Mouse (Mus musculus) liver, embryonic 14 days (tissue): Measurements from ENCODE around the gene Olfr741. TPM values are rescaled to one million over a fixed set of nuclear protein-coding genes. Genes with fewer than 3 reads are reported as not detected.

Experiments used
- polyA plus RNA-seq: library from polyadenylated mRNA; depleted of rRNA; stranded (reverse); fragments of >200 nt; gene quantifications from 2 replicates; pipeline ENCODE4 v1.2.3, GENCODE M21; 2012; rRNA removed

Olfr741 gene
- not detected in 2 replicates for polyA plus RNA-seq

DNA sequence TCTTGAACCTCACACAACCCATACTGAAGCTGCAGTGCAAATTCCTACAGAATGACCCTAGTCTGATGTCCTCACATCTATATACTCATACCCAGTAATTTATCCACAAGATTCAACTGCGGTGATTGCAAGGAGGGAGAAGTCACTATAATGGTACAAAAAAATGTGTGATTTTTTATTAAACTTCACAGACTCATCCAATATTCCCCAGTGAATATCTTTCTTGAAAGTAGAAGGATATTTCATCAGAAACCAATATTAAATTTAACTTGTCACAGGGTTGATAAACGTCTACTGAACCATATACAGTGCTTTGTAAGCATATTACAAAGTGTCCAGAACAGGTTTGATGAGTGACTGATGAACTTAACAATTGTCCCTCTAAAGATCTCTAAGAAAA is at the start of gene Olfr741:
Olfr741 (plus strand) TSS at position 301 of the 400 bp plus-strand sequence.

GRCm38 (mm10) chr14:50445245-50445644 is 27.3 kb upstream of the Olfr741 start, which contains the start of gene Olfr740:
Gene Olfr740, plus strand, starts transcription at chr14:50445545.

DNA sequence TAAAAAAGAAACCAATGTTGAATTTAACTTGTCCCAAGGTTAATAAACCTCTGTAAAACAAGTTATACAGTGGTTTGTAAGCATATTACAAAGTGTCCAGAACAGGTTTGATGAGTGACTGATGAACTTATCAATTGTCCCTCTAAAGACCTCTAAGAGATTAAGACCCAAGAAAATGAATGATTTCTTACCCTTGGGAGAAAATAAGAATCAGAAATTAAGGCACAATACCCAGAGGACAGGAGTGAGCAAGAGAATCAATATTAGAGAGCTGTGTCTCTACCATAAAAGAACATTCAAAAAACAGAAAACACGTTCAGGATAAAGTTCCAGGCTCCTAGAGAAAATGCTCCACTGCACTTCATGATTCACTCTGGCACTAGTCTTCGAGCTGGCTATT is 30.8 kb downstream of the Olfr741 start, which contains the start of gene Olfr742:
Olfr742 (plus strand) TSS at position 301 of the 400 bp plus-strand sequence.

GRCm38 (mm10) chr14:50521539-50521938 is 49.0 kb downstream of the Olfr741 start, which contains the start of gene Olfr743:
Gene Olfr743, plus strand, starts transcription at chr14:50521839.

Other genes with a start within 250 kb of the Olfr741 start
- gene Olfr731, start 230.9 kb upstream of the Olfr741 start, polyA plus RNA-seq: not detected in 2 replicates
- gene Olfr732, start 188.5 kb upstream of the Olfr741 start, polyA plus RNA-seq: not detected in 2 replicates
- gene Olfr733, start 171.2 kb upstream of the Olfr741 start, polyA plus RNA-seq: not detected in 2 replicates
- gene Olfr734, start 146.0 kb upstream of the Olfr741 start, polyA plus RNA-seq: not detected in 2 replicates
- gene Olfr735, start 123.9 kb upstream of the Olfr741 start, polyA plus RNA-seq: not detected in 2 replicates
- 0.05 and 0.07 TPM in 2 replicates for gene Tlr11, start 114.8 kb upstream of the Olfr741 start, polyA plus RNA-seq
- not detected in 2 replicates for gene Olfr736, start 91.6 kb upstream of the Olfr741 start, polyA plus RNA-seq
- not detected in 2 replicates for gene Olfr738, start 65.2 kb upstream of the Olfr741 start, polyA plus RNA-seq
- gene Olfr739, start 54.1 kb upstream of the Olfr741 start, polyA plus RNA-seq: not detected in 2 replicates
- gene Olfr740, start 27.2 kb upstream of the Olfr741 start, polyA plus RNA-seq: not detected in 2 replicates
- not detected in 2 replicates for gene Olfr742, start 30.9 kb downstream of the Olfr741 start, polyA plus RNA-seq
- not detected in 2 replicates for gene Olfr743, start 49.1 kb downstream of the Olfr741 start, polyA plus RNA-seq
- gene Olfr744, start 142.1 kb downstream of the Olfr741 start, polyA plus RNA-seq: not detected in 2 replicates
- not detected in 2 replicates for gene Olfr745, start 166.7 kb downstream of the Olfr741 start, polyA plus RNA-seq
- gene Olfr746, start 174.3 kb downstream of the Olfr741 start, polyA plus RNA-seq: not detected in 2 replicates
- not detected in 2 replicates for gene Olfr747, start 220.5 kb downstream of the Olfr741 start, polyA plus RNA-seq
- not detected in 2 replicates for gene Olfr748, start 234.6 kb downstream of the Olfr741 start, polyA plus RNA-seq